Mouse (Mus musculus) embryonic facial prominence, embryonic 15.5 days (tissue): ENCODE data around the gene Gpr107. TPM values are rescaled to one million over a fixed set of nuclear protein-coding genes. Genes with fewer than 3 reads are reported as not detected.

Experiments
- ATAC-seq: fragments of 200-750 bp; cut with Nextera tagmentation; 2 replicates; pipeline ENCODE4 v1.8.0; 2017; ENCODE audit warnings: low read depth, moderate TSS enrichment; ENCODE audit not compliant: insufficient number of reproducible peaks, low FRiP score, low TSS enrichment
- H3K27ac ChIP-seq: fragments of 300-500 bp; sonication (generic); replicated peaks from 2 replicates; pipeline ENCODE4 v1.5.1; 2015; ENCODE audit warnings: mild to moderate bottlenecking, inconsistent platforms
- H3K27me3 ChIP-seq: fragments of 300-500 bp; sonication (generic); 2 replicates; pipeline ENCODE4 v1.6.1; 2015; ENCODE audit warnings: inconsistent platforms
- H3K36me3 ChIP-seq: fragments of 300-500 bp; sonication (generic); 2 replicates; pipeline ENCODE4 v1.6.1; 2015; ENCODE audit warnings: mild to moderate bottlenecking, inconsistent platforms
- H3K4me1 ChIP-seq: fragments of 300-500 bp; sonication (generic); 2 replicates; pipeline ENCODE4 v1.6.1; 2015; ENCODE audit warnings: inconsistent platforms
- H3K4me2 ChIP-seq: fragments of 300-500 bp; sonication (generic); replicated peaks from 2 replicates; pipeline ENCODE4 v1.6.1; 2015; ENCODE audit warnings: mild to moderate bottlenecking, inconsistent platforms
- H3K4me3 ChIP-seq: fragments of 300-500 bp; sonication (generic); replicated peaks from 2 replicates; pipeline ENCODE4 v1.5.1; 2015; ENCODE audit warnings: mild to moderate bottlenecking, inconsistent platforms
- H3K9ac ChIP-seq: fragments of 300-500 bp; sonication (generic); 2 replicates; pipeline ENCODE4 v1.6.1; 2015; ENCODE audit warnings: inconsistent platforms
- H3K9me3 ChIP-seq: fragments of 300-500 bp; sonication (generic); replicated peaks from 2 replicates; pipeline ENCODE4 v1.6.1; 2016; ENCODE audit warnings: inconsistent platforms
- WGBS: fragments of 180-500 bp; shearing (Covaris S2); methylation state at CpG from one replicate; pipeline ENCODE4 v1.1.7; 2015; 5-methylcytosine and 5-hydroxymethylcytosine counted together
- polyA plus RNA-seq: library from polyadenylated mRNA; unstranded; fragments of >200 nt; fragmentation: Nextera tagmentation; extraction: Ambion mirVana; gene quantifications from 2 replicates; pipeline ENCODE4 v1.2.1, GENCODE M21; 2015

Gene Gpr107
- polyA plus RNA-seq, 1 experiment from 2014 or later = 40.6 TPM

- Histone ChIP-seq H3K9me3 (no peaks in the 10 kb centered on the region), H3K27ac (no peak overlapping the region), H3K4me2 (no peak overlapping the region), H3K4me1 (peaks cover 64% of the 10 kb centered on the region), H3K36me3 (0 out of 2 replicates have a peak, but pooled peaks cover 7% of the 10 kb centered on the region), H3K27me3 (no peaks in the 10 kb centered on the region), H3K9ac (no peak overlapping the region), H3K4me3 (no peak overlapping the region)
- WGBS = 26% methylated on average over 6 of the region's 6 CpGs
- no peak for ATAC-seq
These were observed 115.3 kb downstream of the Gpr107 start for GRCm38 (mm10) chr2:31267447-31267846.

Other genes with a start within 250 kb of the Gpr107 start
- 27.0 and 32.4 TPM in 2 replicates for gene Ptges, start 222.5 kb upstream of the Gpr107 start, polyA plus RNA-seq
- gene Tor1b, start 199.4 kb upstream of the Gpr107 start, polyA plus RNA-seq = 41.4 and 41.6 TPM in 2 replicates
- gene Tor1a, start 184.4 kb upstream of the Gpr107 start, polyA plus RNA-seq = 79.1 and 84.7 TPM in 2 replicates
- gene BC005624, start 170.1 kb upstream of the Gpr107 start, polyA plus RNA-seq = 64.4 TPM in 2 replicates
- gene Usp20, start 170.0 kb upstream of the Gpr107 start, polyA plus RNA-seq = 29.4 and 31.1 TPM in 2 replicates
- 27.9 and 30.5 TPM in 2 replicates for gene Fnbp1, start 10.3 kb upstream of the Gpr107 start, polyA plus RNA-seq
- 39.5 and 40.3 TPM in 2 replicates for gene Ncs1, start 93.5 kb downstream of the Gpr107 start, polyA plus RNA-seq
- gene Hmcn2, start 162.1 kb downstream of the Gpr107 start, polyA plus RNA-seq = 0.47 and 0.53 TPM in 2 replicates